Mouse (Mus musculus): ENCODE data around the gene Tyw3. TPM values are rescaled to one million over a fixed set of nuclear protein-coding genes. Genes with fewer than 3 reads are reported as not detected.

Gene Tyw3
- polyA plus RNA-seq, 1 experiment from 2014 or later: 14.6 TPM

GRCm38 (mm10) chr3:154551035-154551411 is 45.9 kb downstream of the Tyw3 start:
- Histone ChIP-seq H3K4me2 (no peak overlapping the region), H3K4me3 (no peak overlapping the region), H3K27ac (replicated peaks) (no peak overlapping the region), H3K4me1 (replicated peaks) (peaks cover 31% of the 10 kb centered on the region), H3K9ac (no peak overlapping the region), H3K36me3 (no peaks in the 10 kb centered on the region), H3K27me3 (peaks cover 21% of the 10 kb centered on the region), H3K9me3 (no peaks in the 10 kb centered on the region)
- WGBS: 38% methylated on average over 5 of the region's 5 CpGs
- peak; percentile 68; the same call in 1 of the 2 replicates for ATAC-seq (ENCODE audit: low read depth)

GRCm38 (mm10) chr3:154550326-154551034 is 46.4 kb downstream of the Tyw3 start:
- 49% methylated on average over 17 of the region's 17 CpGs for WGBS
- Histone ChIP-seq H3K4me3 (no peak overlapping the region), H3K36me3 (no peaks in the 10 kb centered on the region), H3K9me3 (no peaks in the 10 kb centered on the region), H3K4me2 (no peak overlapping the region), H3K4me1 (replicated peaks) (peaks cover 31% of the 10 kb centered on the region), H3K9ac (no peak overlapping the region), H3K27me3 (peaks cover 24% of the 10 kb centered on the region), H3K27ac (replicated peaks) (no peak overlapping the region)
- 0 out of 2 replicates have a peak, but pooled peaks have one; percentile 37 for ATAC-seq (ENCODE audit: low read depth)

GRCm38 (mm10) chr3:154548868-154549301 is 48.0 kb downstream of the Tyw3 start:
- Histone ChIP-seq H3K4me1 (replicated peaks) (peaks cover 31% of the 10 kb centered on the region), H3K36me3 (no peaks in the 10 kb centered on the region), H3K4me2 (no peak overlapping the region), H3K27me3 (peaks cover 26% of the 10 kb centered on the region), H3K9ac (no peak overlapping the region), H3K9me3 (no peaks in the 10 kb centered on the region), H3K27ac (replicated peaks) (no peak overlapping the region), H3K4me3 (no peak overlapping the region)
- no peak for ATAC-seq (ENCODE audit: low read depth)
- 4% methylated on average over 8 of the region's 8 CpGs for WGBS

- H3K36me3 ChIP-seq: no peaks in the 10 kb centered on the region
- H3K9me3 ChIP-seq: no peaks in the 10 kb centered on the region
- H3K27ac ChIP-seq (replicated peaks): no peak overlapping the region
- peak; percentile 46; the same call in 1 of the 2 replicates for ATAC-seq (ENCODE audit: low read depth)
- peak overlapping the region; percentile 47 for H3K4me2 ChIP-seq
- peaks cover 31% of the 10 kb centered on the region for H3K4me1 ChIP-seq (replicated peaks)
- WGBS: 4% methylated on average over 20 of the region's 20 CpGs
- H3K27me3 ChIP-seq: peaks cover 26% of the 10 kb centered on the region
- H3K4me3 ChIP-seq: peak overlapping the region; percentile 14; the same call in 1 of the 2 replicates
- no peak overlapping the region for H3K9ac ChIP-seq
Observed at GRCm38 (mm10) chr3:154547549-154548426, 49.1 kb downstream of the Tyw3 start.

GRCm38 (mm10) chr3:154546234-154546633 is 50.7 kb downstream of the Tyw3 start:
- H3K9me3 ChIP-seq: no peaks in the 10 kb centered on the region
- H3K4me1 ChIP-seq (replicated peaks): peaks cover 29% of the 10 kb centered on the region
- H3K4me2 ChIP-seq: no peak overlapping the region
- peaks cover 26% of the 10 kb centered on the region for H3K27me3 ChIP-seq
- WGBS: 69% methylated on average over 4 of the region's 4 CpGs
- H3K4me3 ChIP-seq: no peak overlapping the region
- H3K9ac ChIP-seq: no peak overlapping the region
- no peaks in the 10 kb centered on the region for H3K36me3 ChIP-seq
- no peak for ATAC-seq (ENCODE audit: low read depth)
- no peak overlapping the region for H3K27ac ChIP-seq (replicated peaks)

GRCm38 (mm10) chr3:154540086-154540911 is 56.6 kb downstream of the Tyw3 start:
- Histone ChIP-seq H3K9me3 (no peaks in the 10 kb centered on the region), H3K4me1 (replicated peaks) (no peaks in the 10 kb centered on the region), H3K27me3 (peaks cover under 1% of the 10 kb centered on the region; the same call in 1 of the 2 replicates), H3K4me2 (no peak overlapping the region), H3K9ac (no peak overlapping the region), H3K36me3 (no peaks in the 10 kb centered on the region), H3K4me3 (no peak overlapping the region), H3K27ac (replicated peaks) (no peak overlapping the region)
- 75% methylated on average over 10 of the region's 10 CpGs for WGBS
- ATAC-seq (ENCODE audit: low read depth): no peak

GRCm38 (mm10) chr3:154536134-154536533 is 60.8 kb downstream of the Tyw3 start:
- no peak overlapping the region for H3K4me2 ChIP-seq
- 74% methylated on average over 5 of the region's 5 CpGs for WGBS
- no peaks in the 10 kb centered on the region for H3K9me3 ChIP-seq
- no peak overlapping the region for H3K27ac ChIP-seq (replicated peaks)
- no peak overlapping the region for H3K9ac ChIP-seq
- no peaks in the 10 kb centered on the region for H3K4me1 ChIP-seq (replicated peaks)
- no peaks in the 10 kb centered on the region for H3K27me3 ChIP-seq
- no peak overlapping the region for H3K4me3 ChIP-seq
- H3K36me3 ChIP-seq: no peaks in the 10 kb centered on the region
- no peak for ATAC-seq (ENCODE audit: low read depth)

GRCm38 (mm10) chr3:154533246-154533645 is 63.7 kb downstream of the Tyw3 start:
- H3K9me3 ChIP-seq: no peaks in the 10 kb centered on the region
- H3K36me3 ChIP-seq: no peaks in the 10 kb centered on the region
- no peak for ATAC-seq (ENCODE audit: low read depth)
- no peak overlapping the region for H3K27ac ChIP-seq (replicated peaks)
- no peak overlapping the region for H3K9ac ChIP-seq
- H3K4me3 ChIP-seq: no peak overlapping the region
- 86% methylated on average over 5 of the region's 5 CpGs for WGBS
- no peaks in the 10 kb centered on the region for H3K4me1 ChIP-seq (replicated peaks)
- H3K27me3 ChIP-seq: no peaks in the 10 kb centered on the region
- H3K4me2 ChIP-seq: no peak overlapping the region

GRCm38 (mm10) chr3:154528973-154529372 is 67.9 kb downstream of the Tyw3 start:
- Histone ChIP-seq H3K4me3 (no peak overlapping the region), H3K4me2 (no peak overlapping the region), H3K4me1 (replicated peaks) (no peaks in the 10 kb centered on the region), H3K27ac (replicated peaks) (no peak overlapping the region), H3K36me3 (no peaks in the 10 kb centered on the region), H3K27me3 (no peaks in the 10 kb centered on the region), H3K9me3 (no peaks in the 10 kb centered on the region), H3K9ac (no peak overlapping the region)
- 67% methylated on average over 5 of the region's 5 CpGs for WGBS
- ATAC-seq (ENCODE audit: low read depth): no peak

GRCm38 (mm10) chr3:154526610-154527009 is 70.3 kb downstream of the Tyw3 start:
- H3K4me1 ChIP-seq (replicated peaks): no peaks in the 10 kb centered on the region
- H3K36me3 ChIP-seq: no peaks in the 10 kb centered on the region
- no peak for ATAC-seq (ENCODE audit: low read depth)
- H3K27me3 ChIP-seq: no peaks in the 10 kb centered on the region
- no peaks in the 10 kb centered on the region for H3K9me3 ChIP-seq
- no peak overlapping the region for H3K4me3 ChIP-seq
- no peak overlapping the region for H3K9ac ChIP-seq
- no peak overlapping the region for H3K27ac ChIP-seq (replicated peaks)
- H3K4me2 ChIP-seq: no peak overlapping the region
- 42% methylated on average over 6 of the region's 6 CpGs for WGBS
